Mouse (Mus musculus) CH12.LX (cell line): ENCODE measurements around the gene Pcsk2. TPM values are rescaled to one million over a fixed set of nuclear protein-coding genes. Genes with fewer than 3 reads are reported as not detected.

Experiments
- DNase-seq: peaks from one replicate; pipeline ENCODE4 v3.0.0-alpha.2; 2013; ENCODE audit errors: extremely low read depth
- H3K27ac ChIP-seq: 2 replicates; pipeline ENCODE4 v1.5.1; 2012; ENCODE audit warnings: low read depth, mild to moderate bottlenecking, control low read depth, moderate library complexity; ENCODE audit not compliant: insufficient read depth
- H3K27me3 ChIP-seq: replicated peaks from 2 replicates; pipeline ENCODE3; 2012; ENCODE audit warnings: inconsistent platforms
- H3K36me3 ChIP-seq, 2 experiments: replicated peaks in 1 of 2; 2 replicates each; pipeline versions ENCODE3 to v1.6.1; 2012; ENCODE audit warnings: inconsistent platforms in 1 of 2, low read length in 1 of 2, mild to moderate bottlenecking in 1 of 2, mixed read lengths in 1 of 2, moderate library complexity in 1 of 2; ENCODE audit not compliant: control insufficient read depth in 1 of 2, insufficient read depth in 1 of 2
- H3K4me1 ChIP-seq, 2 experiments: 2 replicates each; pipeline ENCODE4 v1.6.1; 2012; ENCODE audit warnings: inconsistent platforms in 1 of 2, moderate library complexity in 1 of 2; ENCODE audit not compliant: insufficient read depth in 2 of 2, control insufficient read depth in 1 of 2
- H3K4me2 ChIP-seq: 2 replicates; pipeline ENCODE4 v1.6.1; 2012; ENCODE audit warnings: low read depth, mild to moderate bottlenecking, control low read depth; ENCODE audit not compliant: poor library complexity, insufficient read depth, severe bottlenecking
- H3K4me3 ChIP-seq, 3 experiments: fragments of 150-350 bp in 1 of 3; sonication (generic) in 1 of 3; replicated peaks in 1 of 3; 2 replicates each; pipeline versions ENCODE3 to v1.5.1; 2011 to 2012; ENCODE audit warnings: low read depth in 2 of 3, low read length in 2 of 3, mild to moderate bottlenecking in 2 of 3, moderate library complexity in 2 of 3, control low read depth in 1 of 3, improper control_type of control experiment in 1 of 3, inconsistent platforms in 1 of 3, mixed read lengths in 1 of 3; ENCODE audit not compliant: poor library complexity in 1 of 3
- H3K79me2 ChIP-seq: replicated peaks from 2 replicates; pipeline ENCODE4 v1.6.1; 2012; ENCODE audit warnings: mild to moderate bottlenecking, moderate library complexity; ENCODE audit not compliant: control insufficient read depth, poor library complexity, insufficient read depth, severe bottlenecking; ENCODE audit errors: extremely low read depth
- H3K9ac ChIP-seq: 2 replicates; pipeline ENCODE4 v1.6.1; 2012; ENCODE audit warnings: low read depth, mild to moderate bottlenecking, control low read depth, moderate library complexity; ENCODE audit not compliant: insufficient read depth
- H3K9me3 ChIP-seq: replicated peaks from 2 replicates; pipeline ENCODE3; 2012; ENCODE audit warnings: low read length, inconsistent platforms, mixed read lengths
- BHLHE40 ChIP-seq: IDR thresholded peaks from 2 replicates; pipeline ENCODE4 v1.6.1; 2011; ENCODE audit warnings: mild to moderate bottlenecking, low read depth, low read length, improper control_type of control experiment
- CHD1 ChIP-seq: IDR thresholded peaks from 2 replicates; pipeline ENCODE4 v1.6.1; 2012; ENCODE audit warnings: low read depth, low read length, improper control_type of control experiment, inconsistent platforms
- CTCF ChIP-seq, 2 experiments: IDR thresholded peaks in 1 of 2; conservative IDR thresholded peaks in 1 of 2; 2 replicates each; pipeline ENCODE4 v1.5.1; 2011 to 2012; ENCODE audit warnings: low read depth in 2 of 2, low read length in 2 of 2, improper control_type of control experiment in 1 of 2, inconsistent platforms in 1 of 2, mild to moderate bottlenecking in 1 of 2, moderate library complexity in 1 of 2
- ELF1 ChIP-seq: IDR thresholded peaks from 2 replicates; pipeline ENCODE4 v1.6.1; 2014; ENCODE audit warnings: low read depth, mild to moderate bottlenecking, inconsistent platforms, low read length, improper control_type of control experiment
- EP300 ChIP-seq: IDR thresholded peaks from 2 replicates; pipeline ENCODE4 v1.6.1; 2011; ENCODE audit warnings: low read length, improper control_type of control experiment
- ETS1 ChIP-seq: conservative IDR thresholded peaks from 2 replicates; pipeline ENCODE4 v1.6.1; 2012; ENCODE audit warnings: low read depth, mild to moderate bottlenecking, inconsistent platforms, low read length, improper control_type of control experiment, moderate library complexity
- JUN ChIP-seq: IDR thresholded peaks from 2 replicates; pipeline ENCODE4 v1.6.1; 2011; ENCODE audit warnings: low read depth, mild to moderate bottlenecking, low read length, improper control_type of control experiment, moderate library complexity; ENCODE audit not compliant: insufficient read depth
- MAFK ChIP-seq: IDR thresholded peaks from 2 replicates; pipeline ENCODE4 v1.6.1; 2011; ENCODE audit warnings: low read length, improper control_type of control experiment; ENCODE audit not compliant: insufficient replicate concordance
- MAZ ChIP-seq: IDR thresholded peaks from 2 replicates; pipeline ENCODE4 v1.6.1; 2012; ENCODE audit warnings: low read depth, mild to moderate bottlenecking, inconsistent platforms, low read length, improper control_type of control experiment, moderate library complexity
- MEF2A ChIP-seq: IDR thresholded peaks from 2 replicates; pipeline ENCODE4 v1.6.1; 2014; ENCODE audit warnings: low read depth, mild to moderate bottlenecking, inconsistent platforms, low read length, improper control_type of control experiment, borderline replicate concordance
- MXI1 ChIP-seq: IDR thresholded peaks from 2 replicates; pipeline ENCODE4 v1.6.1; 2011; ENCODE audit warnings: mild to moderate bottlenecking, low read depth, low read length, improper control_type of control experiment
- MYC ChIP-seq: IDR thresholded peaks from 2 replicates; pipeline ENCODE4 v1.6.1; 2011; ENCODE audit warnings: low read depth, mild to moderate bottlenecking, improper control_type of control experiment, low read length
- NRF1 ChIP-seq: IDR thresholded peaks from 2 replicates; pipeline ENCODE4 v1.6.1; 2014; ENCODE audit warnings: low read depth, mild to moderate bottlenecking, inconsistent platforms, low read length, improper control_type of control experiment, moderate library complexity
- PAX5 ChIP-seq: IDR thresholded peaks from 2 replicates; pipeline ENCODE4 v1.6.1; 2012; ENCODE audit warnings: low read length, inconsistent platforms, mixed read lengths
- POLR2A ChIP-seq: IDR thresholded peaks from 2 replicates; pipeline ENCODE4 v1.6.1; 2011; ENCODE audit warnings: low read depth, mild to moderate bottlenecking, improper control_type of control experiment, low read length
- POLR2AphosphoS2 ChIP-seq: IDR thresholded peaks from 2 replicates; pipeline ENCODE4 v1.6.1; 2011; ENCODE audit warnings: low read depth, low read length, improper control_type of control experiment
- RCOR1 ChIP-seq: conservative IDR thresholded peaks from 2 replicates; pipeline ENCODE4 v1.6.1; 2012; ENCODE audit warnings: low read depth, mild to moderate bottlenecking, inconsistent platforms, low read length, improper control_type of control experiment
- TBP ChIP-seq: conservative IDR thresholded peaks from 2 replicates; pipeline ENCODE4 v1.6.1; 2011; ENCODE audit warnings: low read depth, low read length, improper control_type of control experiment
- TCF12 ChIP-seq: IDR thresholded peaks from 2 replicates; pipeline ENCODE4 v1.6.1; 2014; ENCODE audit warnings: low read depth, mild to moderate bottlenecking, inconsistent platforms, low read length, improper control_type of control experiment
- ZC3H11A ChIP-seq: IDR thresholded peaks from 2 replicates; pipeline ENCODE4 v1.6.1; 2012; ENCODE audit warnings: low read depth, mild to moderate bottlenecking, inconsistent platforms, low read length, improper control_type of control experiment
- ZNF384 ChIP-seq: IDR thresholded peaks from 2 replicates; pipeline ENCODE4 v1.6.1; 2012; ENCODE audit warnings: low read depth, low read length, improper control_type of control experiment, inconsistent platforms
- dilution Hi-C: fragments of 300-500 bp; cut with MboI; formaldehyde crosslinking; loops from 2 replicates; pipeline ENCODE4 v1.14.3; 2020; ENCODE audit warnings: low sequenced_read_pairs; ENCODE audit not compliant: extremely low pct_unique_long_range_greater_than_20kb, extremely low pct_ligation_motif_present
- in situ Hi-C: fragments of 300-500 bp; cut with MboI; formaldehyde crosslinking; loops from 3 replicates; pipeline ENCODE4 v1.14.3; 2019; ENCODE audit warnings: low sequenced_read_pairs, low pct_ligation_motif_present, low pct_unique_long_range_greater_than_20kb, mixed read lengths
- polyA plus RNA-seq: library from polyadenylated mRNA; unstranded; fragments of >175 nt; gene quantifications from 2 replicates; pipeline ENCODE4 v1.2.1, GENCODE M21; 2012; ENCODE audit warnings: low read depth; ENCODE audit not compliant: insufficient read length
- total RNA-seq, 2 experiments: library from RNA; depleted of rRNA; stranded (reverse); fragments of 300-350 nt in 1 of 2; fragments of >200 nt in 1 of 2; gene quantifications; 2 replicates each; pipeline ENCODE4 v1.2.3; 2012 to 2014

Pcsk2 gene
- total and polyA plus RNA-seq, 3 experiments, result not detected

- in situ Hi-C loops, result no loop called here
- TF ChIP-seq MAZ (no peak), CHD1 (no peak), CTCF (conservative IDR thresholded peaks at IDR 0.05 in 1 of 2, IDR thresholded peaks at IDR 0.05 in 1 of 2; ENCODE audit: low read depth in 2 of 2, low read length in 2 of 2) (no peak), POLR2A (no peak), TBP (no peak), MXI1 (no peak), EP300 (no peak), BHLHE40 (no peak), PAX5 (no peak), POLR2AphosphoS2 (no peak), ELF1 (no peak), JUN (no peak), ETS1 (no peak), ZNF384 (no peak), MEF2A (no peak), RCOR1 (no peak)
These were observed 193.7 kb downstream of the Pcsk2 start for GRCm38 (mm10) chr2:143739475-143740226.

GRCm38 (mm10) chr2:143742436-143742835, 196.5 kb downstream of the Pcsk2 start:
- H3K4me2 ChIP-seq, result no peak overlapping the region
- H3K4me1 ChIP-seq, result no peaks in the 10 kb centered on the region
- no peaks in the 10 kb centered on the region for H3K79me2 ChIP-seq
- DNase-seq, result no peak
- H3K27me3 ChIP-seq, result peaks cover 63% of the 10 kb centered on the region
- H3K9me3 ChIP-seq, result peaks cover 7% of the 10 kb centered on the region
- H3K9ac ChIP-seq, result no peak overlapping the region
- dilution Hi-C loops, result no loop called here
- H3K36me3 ChIP-seq, result no peaks in the 10 kb centered on the region
- no peak overlapping the region for H3K4me3 ChIP-seq
- H3K27ac ChIP-seq, result no peak overlapping the region
- in situ Hi-C loops, result no loop called here
- TF ChIP-seq BHLHE40 (no peak), MYC (no peak), MAZ (no peak), POLR2A (no peak), ZC3H11A (no peak), NRF1 (no peak), TCF12 (no peak), MAFK (no peak), ZNF384 (no peak)

More at GRCm38 (mm10) chr2:143739475-143740226, 193.7 kb downstream of the Pcsk2 start:
- H3K79me2 ChIP-seq, result no peaks in the 10 kb centered on the region
- H3K27ac ChIP-seq, result no peak overlapping the region
- no peak overlapping the region for H3K4me2 ChIP-seq
- no peaks in the 10 kb centered on the region for H3K4me1 ChIP-seq
- H3K9me3 ChIP-seq, result peaks cover 7% of the 10 kb centered on the region
- H3K36me3 ChIP-seq, result no peaks in the 10 kb centered on the region
- no peak for DNase-seq
- H3K27me3 ChIP-seq, result peaks cover 78% of the 10 kb centered on the region
- no peak overlapping the region for H3K9ac ChIP-seq
- no peak overlapping the region for H3K4me3 ChIP-seq
- dilution Hi-C loops, result no loop called here
